Mouse (Mus musculus) stomach, embryonic 16.5 days (tissue): ENCODE data around the gene Dscam. TPM values are rescaled to one million over a fixed set of nuclear protein-coding genes. Genes with fewer than 3 reads are reported as not detected.

Experiments used
- ATAC-seq: fragments of 200-750 bp; cut with Nextera tagmentation; 2 replicates; pipeline ENCODE4 v1.8.0; 2017; ENCODE audit warnings: moderate number of reproducible peaks, moderate TSS enrichment; ENCODE audit not compliant: insufficient read depth, low FRiP score
- H3K27ac ChIP-seq: fragments of 300-500 bp; sonication (generic); 2 replicates; pipeline ENCODE4 v1.5.1; 2014; ENCODE audit warnings: low read length
- H3K27me3 ChIP-seq: fragments of 300-500 bp; sonication (generic); 2 replicates; pipeline ENCODE4 v1.6.1; 2014; ENCODE audit warnings: low read length, control low read depth, mixed read lengths; ENCODE audit not compliant: control insufficient read depth, insufficient read depth
- H3K36me3 ChIP-seq: fragments of 300-500 bp; sonication (generic); 2 replicates; pipeline ENCODE4 v1.6.1; 2014; ENCODE audit warnings: low read length; ENCODE audit not compliant: control insufficient read depth, insufficient read depth
- H3K4me1 ChIP-seq: fragments of 300-500 bp; sonication (generic); 2 replicates; pipeline ENCODE4 v1.6.1; 2014; ENCODE audit warnings: low read length, control low read depth, mixed read lengths; ENCODE audit not compliant: control insufficient read depth, insufficient read depth
- H3K4me2 ChIP-seq: fragments of 300-500 bp; sonication (generic); 2 replicates; pipeline ENCODE4 v1.6.1; 2014; ENCODE audit warnings: low read depth, low read length, mixed read lengths
- H3K4me3 ChIP-seq: fragments of 300-500 bp; sonication (generic); replicated peaks from 2 replicates; pipeline ENCODE4 v1.5.1; 2014; ENCODE audit warnings: mild to moderate bottlenecking, low read length
- H3K9ac ChIP-seq: fragments of 300-500 bp; sonication (generic); 2 replicates; pipeline ENCODE4 v1.6.1; 2014; ENCODE audit warnings: low read length
- H3K9me3 ChIP-seq: fragments of 300-500 bp; sonication (generic); replicated peaks from 2 replicates; pipeline ENCODE4 v1.6.1; 2016; ENCODE audit warnings: low read length, control low read depth; ENCODE audit not compliant: control insufficient read depth
- WGBS: fragments of 180-500 bp; shearing (Covaris S2); extraction: QIAGEN DNeasy Blood & Tissue Kit; methylation state at CpG from one replicate; pipeline ENCODE4 v1.1.7; 2014; 5-methylcytosine and 5-hydroxymethylcytosine counted together
- polyA plus RNA-seq: library from polyadenylated mRNA; unstranded; fragments of >200 nt; fragmentation: Nextera tagmentation; extraction: Ambion mirVana; gene quantifications from 2 replicates; pipeline ENCODE4 v1.2.1, GENCODE M21; 2015

Gene Dscam
- polyA plus RNA-seq, 1 experiment from 2014 or later = 0.10 TPM

DNA sequence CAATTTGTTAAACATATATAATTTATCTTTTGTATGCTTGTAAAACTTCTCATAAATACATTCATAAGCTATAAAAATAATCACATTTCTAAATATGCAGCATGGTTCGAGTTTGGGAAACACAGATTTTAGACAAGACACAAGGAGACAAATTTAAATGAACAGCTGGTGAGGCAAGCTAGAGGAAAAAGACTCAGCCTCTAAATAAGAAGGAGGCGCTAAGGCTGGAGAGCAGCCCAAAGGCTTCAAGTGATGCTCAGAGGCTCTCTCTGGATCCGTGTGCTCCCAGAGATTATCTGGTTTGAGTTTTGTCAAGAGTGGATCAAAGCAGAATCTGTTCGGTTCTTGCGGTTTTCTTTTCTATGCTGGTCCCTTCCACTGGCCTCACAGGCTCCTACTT lies 594.7 kb downstream of the Dscam start:
- no peak overlapping the region for H3K9ac ChIP-seq
- ATAC-seq = no peak
- no peak overlapping the region for H3K4me3 ChIP-seq
- no peaks in the 10 kb centered on the region for H3K27me3 ChIP-seq
- H3K27ac ChIP-seq = no peak overlapping the region
- no peaks in the 10 kb centered on the region for H3K4me1 ChIP-seq
- no peak overlapping the region for H3K4me2 ChIP-seq
- WGBS = 71% methylated on average over 5 of the region's 5 CpGs
- no peaks in the 10 kb centered on the region for H3K36me3 ChIP-seq
- no peaks in the 10 kb centered on the region for H3K9me3 ChIP-seq

DNA sequence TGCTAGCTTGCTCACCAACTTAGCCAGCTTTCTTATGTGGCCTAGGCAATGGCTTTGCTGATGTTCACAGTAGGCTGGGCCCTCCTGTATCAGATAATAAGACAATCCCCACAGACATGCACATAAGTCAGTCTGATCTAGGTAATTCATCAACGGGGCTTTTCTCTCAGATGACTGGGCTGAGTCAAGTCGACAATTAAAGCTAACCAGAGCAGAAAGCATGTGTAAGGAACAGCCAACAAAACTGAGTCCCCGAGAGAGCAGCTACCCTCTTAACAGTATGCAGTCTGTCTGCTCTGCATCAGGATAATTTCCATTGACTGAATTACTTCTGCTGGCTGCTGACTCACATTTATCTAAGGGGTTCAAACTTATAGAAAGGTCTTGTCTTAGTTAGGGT lies 603.1 kb downstream of the Dscam start:
- no peaks in the 10 kb centered on the region for H3K9me3 ChIP-seq
- 43% methylated on average over 3 of the region's 3 CpGs for WGBS
- no peak overlapping the region for H3K27ac ChIP-seq
- no peak overlapping the region for H3K4me2 ChIP-seq
- H3K36me3 ChIP-seq = no peaks in the 10 kb centered on the region
- ATAC-seq = no peak
- no peak overlapping the region for H3K9ac ChIP-seq
- no peak overlapping the region for H3K4me3 ChIP-seq
- no peaks in the 10 kb centered on the region for H3K27me3 ChIP-seq
- H3K4me1 ChIP-seq = no peaks in the 10 kb centered on the region

DNA sequence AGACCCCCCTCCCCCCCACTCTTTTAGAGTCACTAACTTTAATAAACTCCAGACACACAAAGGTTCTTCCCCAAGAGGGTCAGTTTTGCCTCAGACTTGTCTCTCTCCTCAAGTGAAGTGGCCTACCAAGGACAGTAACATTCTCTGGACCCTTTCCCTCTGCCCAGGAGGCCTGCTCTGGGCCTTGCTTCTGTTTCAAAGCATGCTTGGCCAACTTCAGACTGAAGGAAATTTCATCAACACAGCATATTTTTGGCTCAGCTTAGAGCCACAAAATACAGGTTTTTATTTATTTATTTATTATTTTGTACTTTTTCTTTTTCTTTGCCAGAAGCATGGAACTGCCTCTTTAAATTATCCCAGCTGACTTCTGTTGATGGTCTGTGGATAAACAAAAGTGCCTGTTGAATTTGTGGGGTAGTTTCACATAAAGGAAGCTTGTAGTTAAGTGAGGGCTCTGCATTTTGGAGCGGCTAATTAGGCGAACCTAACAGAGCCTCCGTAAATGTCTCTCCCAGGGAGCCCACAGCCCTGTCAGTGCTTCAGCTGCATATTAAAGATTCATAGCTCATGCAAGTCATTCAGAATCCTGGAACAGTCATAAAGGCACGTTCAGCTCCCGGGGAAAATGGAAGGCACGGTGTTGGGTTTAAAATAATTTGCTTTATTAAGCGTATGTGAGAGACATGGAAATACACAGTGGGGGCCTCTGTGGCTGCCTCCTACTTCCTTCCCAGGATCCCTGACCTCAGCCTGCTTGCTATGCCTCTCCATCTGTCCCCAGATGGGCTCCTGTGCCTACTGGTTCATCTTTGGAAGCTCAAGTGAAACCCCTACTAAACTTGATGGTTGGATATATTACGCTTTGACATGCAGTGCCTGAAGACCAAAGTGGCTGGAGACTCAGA lies 606.9 kb downstream of the Dscam start:
- 58% methylated on average over 8 of the region's 8 CpGs for WGBS
- Histone ChIP-seq H3K27ac (no peak overlapping the region), H3K4me1 (no peaks in the 10 kb centered on the region), H3K9ac (no peak overlapping the region), H3K9me3 (no peaks in the 10 kb centered on the region), H3K4me3 (no peak overlapping the region), H3K4me2 (no peak overlapping the region), H3K36me3 (no peaks in the 10 kb centered on the region), H3K27me3 (no peaks in the 10 kb centered on the region)
- ATAC-seq = no peak

DNA sequence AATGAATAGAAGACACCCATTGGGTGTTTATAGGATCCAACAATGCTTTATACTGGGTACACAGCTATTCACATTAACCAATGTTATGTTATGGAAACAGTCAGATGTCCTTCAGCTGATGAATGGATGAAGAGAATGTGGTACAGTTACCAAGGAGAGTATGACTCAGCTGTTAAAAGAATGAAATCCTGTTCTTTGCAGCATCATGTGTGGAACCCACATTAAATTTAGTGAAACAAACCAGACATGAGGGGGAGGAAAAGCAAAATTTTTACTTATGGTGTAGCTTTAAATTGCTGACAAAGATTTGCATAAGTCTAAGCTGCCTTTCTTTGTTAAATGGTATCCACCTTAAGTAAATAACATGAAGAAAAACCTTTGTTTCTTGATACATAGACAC lies 610.8 kb downstream of the Dscam start:
- ATAC-seq = no peak
- Histone ChIP-seq H3K9me3 (no peaks in the 10 kb centered on the region), H3K4me2 (no peak overlapping the region), H3K27ac (no peak overlapping the region), H3K27me3 (no peaks in the 10 kb centered on the region), H3K4me1 (peaks cover 6% of the 10 kb centered on the region; the same call in 1 of the 2 replicates), H3K4me3 (no peak overlapping the region), H3K9ac (no peak overlapping the region), H3K36me3 (no peaks in the 10 kb centered on the region)

DNA sequence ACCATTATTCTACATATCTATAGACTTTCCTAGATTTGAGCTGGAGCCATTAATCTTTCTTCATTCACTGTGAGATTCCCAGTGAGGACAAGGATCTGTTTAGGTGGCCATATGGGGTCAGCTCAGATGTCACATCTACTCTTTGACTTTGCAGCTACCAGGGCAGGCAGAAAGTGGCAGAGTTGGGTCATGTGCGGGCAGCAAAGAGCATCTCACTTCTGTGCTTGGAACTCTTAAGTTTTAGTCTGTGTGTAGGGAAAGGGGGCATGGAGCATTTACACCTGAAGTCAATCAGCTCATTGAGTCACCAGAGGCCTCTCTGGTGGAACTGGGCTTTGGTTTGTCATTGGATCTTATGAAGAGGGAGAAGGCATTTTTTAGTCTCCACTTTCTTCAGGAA lies 612.2 kb downstream of the Dscam start:
- ATAC-seq = no peak
- Histone ChIP-seq H3K27me3 (no peaks in the 10 kb centered on the region), H3K4me2 (no peak overlapping the region), H3K36me3 (no peaks in the 10 kb centered on the region), H3K9me3 (no peaks in the 10 kb centered on the region), H3K9ac (no peak overlapping the region), H3K4me3 (no peak overlapping the region), H3K27ac (no peak overlapping the region), H3K4me1 (peaks cover 6% of the 10 kb centered on the region; the same call in 1 of the 2 replicates)
- 84% methylated on average over 1 of the region's 1 CpGs for WGBS

DNA sequence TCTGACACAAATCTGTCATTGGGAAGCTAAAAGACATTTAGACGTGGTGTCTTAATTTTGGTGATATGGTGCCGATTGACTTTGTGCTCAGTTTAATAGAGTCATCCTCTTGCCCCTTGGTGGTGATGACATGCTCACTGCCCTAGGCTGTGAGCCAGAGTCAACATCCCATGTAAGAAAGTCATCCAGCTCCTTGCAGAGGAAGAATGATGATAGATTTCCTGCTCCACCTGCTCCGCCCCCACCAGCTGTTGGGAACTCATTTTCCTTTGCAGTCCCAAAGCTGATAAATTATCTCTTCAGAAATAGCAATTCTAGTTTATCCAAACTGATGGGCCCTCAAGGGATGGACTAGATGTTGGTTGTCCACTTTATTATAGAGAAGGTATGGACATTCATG lies 613.9 kb downstream of the Dscam start:
- no peak for ATAC-seq

DNA sequence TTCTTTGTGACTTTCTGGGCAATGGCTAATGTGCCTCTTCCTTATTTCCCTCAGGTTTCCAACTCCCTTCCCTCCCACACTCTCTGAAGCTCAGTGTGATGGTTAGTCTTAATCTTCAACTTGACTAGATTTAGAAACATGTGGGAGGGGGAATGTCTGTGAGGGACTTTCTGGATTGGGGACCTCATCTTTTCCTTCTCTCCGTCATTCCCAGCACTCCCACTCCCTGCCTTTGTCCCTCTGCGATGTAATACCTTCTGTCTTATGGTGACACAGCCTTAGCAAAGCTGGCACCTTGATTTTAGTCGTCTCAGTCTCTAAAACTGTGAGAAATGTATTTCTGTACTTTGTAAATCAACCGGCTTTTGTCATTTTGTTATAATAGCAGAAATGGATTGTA lies 615.1 kb downstream of the Dscam start:
- H3K9ac ChIP-seq = no peak overlapping the region
- no peaks in the 10 kb centered on the region for H3K27me3 ChIP-seq
- no peak overlapping the region for H3K4me3 ChIP-seq
- H3K36me3 ChIP-seq = no peaks in the 10 kb centered on the region
- H3K9me3 ChIP-seq = no peaks in the 10 kb centered on the region
- H3K27ac ChIP-seq = no peak overlapping the region
- H3K4me2 ChIP-seq = no peak overlapping the region
- H3K4me1 ChIP-seq = peaks cover 6% of the 10 kb centered on the region; the same call in 1 of the 2 replicates
- ATAC-seq = no peak
- 71% methylated on average over 4 of the region's 4 CpGs for WGBS

More for the DNA sequence above, 613.9 kb downstream of the Dscam start:
- WGBS = 63% methylated on average over 3 of the region's 3 CpGs
- Histone ChIP-seq H3K4me2 (no peak overlapping the region), H3K9me3 (no peaks in the 10 kb centered on the region), H3K4me1 (peaks cover 6% of the 10 kb centered on the region; the same call in 1 of the 2 replicates), H3K36me3 (no peaks in the 10 kb centered on the region), H3K27me3 (no peaks in the 10 kb centered on the region), H3K27ac (no peak overlapping the region), H3K9ac (no peak overlapping the region), H3K4me3 (no peak overlapping the region)

DNA sequence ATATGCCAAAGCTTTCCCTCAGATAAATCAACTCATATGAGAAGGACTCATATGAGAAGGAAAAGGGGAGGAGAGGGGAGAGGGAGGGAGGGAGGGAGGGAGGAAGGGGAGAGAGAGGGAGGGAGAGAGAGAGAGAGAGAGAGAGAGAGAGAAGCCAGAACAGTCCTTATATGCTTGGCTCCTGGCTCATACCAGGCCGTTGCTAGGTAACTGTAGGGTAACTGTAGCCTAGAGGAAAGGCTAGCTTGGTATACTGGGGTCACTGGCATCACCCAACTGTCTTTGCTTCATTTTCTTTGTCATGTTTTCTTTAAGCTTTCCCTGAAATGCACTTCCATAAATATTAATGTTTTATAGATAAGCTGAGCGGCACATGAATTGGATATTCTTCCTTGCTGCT lies 617.9 kb downstream of the Dscam start:
- Histone ChIP-seq H3K4me2 (no peak overlapping the region), H3K27ac (no peak overlapping the region), H3K27me3 (no peaks in the 10 kb centered on the region), H3K9me3 (no peaks in the 10 kb centered on the region), H3K4me3 (no peak overlapping the region), H3K9ac (no peak overlapping the region), H3K4me1 (peaks cover 6% of the 10 kb centered on the region; the same call in 1 of the 2 replicates), H3K36me3 (no peaks in the 10 kb centered on the region)
- ATAC-seq = no peak
- 81% methylated on average over 2 of the region's 2 CpGs for WGBS

DNA sequence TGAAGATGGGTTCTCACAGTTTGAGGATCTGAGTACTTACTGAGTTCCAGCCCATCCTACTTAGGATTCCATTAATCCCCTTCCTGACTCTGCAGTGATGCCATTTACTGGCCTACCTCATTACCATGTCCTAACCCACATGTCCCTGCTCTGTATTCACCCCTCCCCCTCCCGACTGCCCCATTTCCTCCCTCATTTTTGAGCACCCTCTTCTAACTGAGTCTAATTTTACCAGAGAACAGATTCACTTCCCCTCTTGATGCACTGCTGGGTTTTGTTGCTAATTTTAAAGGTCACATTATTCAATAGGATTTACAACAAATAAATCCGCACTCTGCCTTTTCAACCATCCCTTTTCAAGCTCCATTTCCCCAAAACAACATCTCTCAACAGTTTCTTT lies 629.5 kb downstream of the Dscam start:
- WGBS = 83% methylated on average over 2 of the region's 2 CpGs
- no peak for ATAC-seq

More for the DNA sequence above, 629.5 kb downstream of the Dscam start:
- Histone ChIP-seq H3K27ac (no peak overlapping the region), H3K4me1 (no peaks in the 10 kb centered on the region), H3K4me2 (no peak overlapping the region), H3K9ac (no peak overlapping the region), H3K4me3 (no peak overlapping the region), H3K27me3 (no peaks in the 10 kb centered on the region), H3K36me3 (no peaks in the 10 kb centered on the region), H3K9me3 (no peaks in the 10 kb centered on the region)
